Mouse (Mus musculus): ENCODE results near the gene Dpf3.

Dpf3 gene

DNA sequence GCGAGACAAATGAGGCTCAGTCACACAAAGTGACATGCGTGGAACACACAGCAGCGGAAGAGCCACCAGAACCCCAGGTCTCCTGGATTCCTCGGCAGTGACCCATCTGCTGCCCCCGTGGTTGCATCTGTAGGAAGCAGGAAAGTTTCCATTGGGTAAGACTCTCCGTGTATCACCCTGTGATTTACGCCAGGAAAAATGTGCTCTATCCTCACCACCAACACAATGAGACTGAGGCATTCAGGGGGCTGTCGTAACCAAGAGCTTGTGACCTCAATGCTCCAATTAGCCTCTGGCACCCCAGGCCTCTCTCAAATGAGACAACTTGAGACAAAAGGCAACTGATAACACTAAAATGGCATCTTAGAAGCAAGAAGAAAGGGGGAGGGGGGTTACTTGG is 192.5 kb downstream of the Dpf3 start:
- DNase-seq (ENCODE audit: low spot score in 2 of 2), result no peak

DNA sequence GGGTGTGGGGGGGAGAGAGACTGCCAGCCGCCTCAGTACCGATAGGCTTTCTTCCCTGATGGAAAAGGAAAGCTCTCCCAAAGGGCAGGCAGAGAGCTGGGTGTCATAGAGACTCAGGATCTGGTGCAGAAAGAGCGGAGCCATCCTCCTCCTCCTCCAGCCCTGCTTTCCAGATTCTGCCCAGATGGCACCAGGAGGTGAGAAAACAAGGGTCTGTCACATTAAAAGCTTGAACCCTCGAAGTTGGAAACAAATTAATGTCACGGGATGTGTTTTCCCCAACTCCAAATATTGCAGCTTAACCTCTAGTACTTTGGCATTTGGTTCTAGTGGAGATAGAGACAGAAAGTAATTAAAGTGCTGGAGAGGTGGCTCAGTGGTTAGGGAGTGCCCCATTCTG is 195.6 kb downstream of the Dpf3 start:
- DNase-seq (ENCODE audit: low spot score in 2 of 2), result no peak

DNA sequence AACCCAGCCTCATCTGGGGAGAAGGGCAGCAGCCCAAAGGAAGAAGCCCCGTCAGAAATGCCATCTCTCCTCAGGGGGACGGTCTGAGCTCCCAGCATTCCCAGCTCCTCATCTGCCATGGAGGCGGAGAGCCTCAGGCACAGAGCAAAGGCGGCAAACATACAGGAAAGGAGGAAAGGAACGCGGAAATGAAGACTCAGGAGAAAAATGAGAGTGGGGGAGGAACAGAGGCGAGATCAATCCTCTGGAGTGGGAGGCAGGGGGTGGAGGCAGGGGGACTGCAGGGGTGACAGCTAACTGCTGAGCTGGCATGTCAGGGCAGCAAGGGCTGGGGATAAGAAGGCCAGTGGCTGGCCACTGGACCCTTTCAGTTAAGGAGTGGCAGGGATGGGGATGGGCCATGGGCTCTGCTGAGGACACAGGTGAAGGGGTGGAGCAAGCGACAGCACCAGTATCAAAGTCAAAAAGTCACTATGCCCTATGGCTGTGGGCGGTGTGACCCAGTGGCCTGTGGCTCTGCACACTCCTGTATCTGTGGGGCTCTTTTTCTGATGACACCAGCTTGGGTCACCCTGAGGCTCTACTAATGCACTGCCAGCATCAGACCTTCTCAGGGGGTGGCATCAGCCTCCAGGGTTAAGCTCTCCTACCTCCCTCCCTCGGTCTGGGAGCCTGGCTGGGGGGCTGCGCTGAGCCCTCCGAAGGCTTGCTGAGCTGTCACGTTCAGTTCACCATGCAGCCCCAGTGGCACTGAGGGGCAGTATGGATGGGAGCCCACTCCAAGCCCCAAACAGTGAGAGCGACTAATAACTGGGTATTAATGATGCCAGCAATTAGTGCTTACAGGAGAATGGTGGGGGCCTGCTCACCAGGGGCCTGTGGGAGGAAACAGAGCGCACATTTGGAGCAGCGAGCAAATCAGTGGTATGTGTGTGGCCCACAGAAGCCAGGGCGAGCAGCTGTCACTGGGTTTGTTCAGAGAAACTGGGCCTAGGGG is 200.7 kb downstream of the Dpf3 start:
- no peak for DNase-seq (ENCODE audit: low spot score in 2 of 2)

DNA sequence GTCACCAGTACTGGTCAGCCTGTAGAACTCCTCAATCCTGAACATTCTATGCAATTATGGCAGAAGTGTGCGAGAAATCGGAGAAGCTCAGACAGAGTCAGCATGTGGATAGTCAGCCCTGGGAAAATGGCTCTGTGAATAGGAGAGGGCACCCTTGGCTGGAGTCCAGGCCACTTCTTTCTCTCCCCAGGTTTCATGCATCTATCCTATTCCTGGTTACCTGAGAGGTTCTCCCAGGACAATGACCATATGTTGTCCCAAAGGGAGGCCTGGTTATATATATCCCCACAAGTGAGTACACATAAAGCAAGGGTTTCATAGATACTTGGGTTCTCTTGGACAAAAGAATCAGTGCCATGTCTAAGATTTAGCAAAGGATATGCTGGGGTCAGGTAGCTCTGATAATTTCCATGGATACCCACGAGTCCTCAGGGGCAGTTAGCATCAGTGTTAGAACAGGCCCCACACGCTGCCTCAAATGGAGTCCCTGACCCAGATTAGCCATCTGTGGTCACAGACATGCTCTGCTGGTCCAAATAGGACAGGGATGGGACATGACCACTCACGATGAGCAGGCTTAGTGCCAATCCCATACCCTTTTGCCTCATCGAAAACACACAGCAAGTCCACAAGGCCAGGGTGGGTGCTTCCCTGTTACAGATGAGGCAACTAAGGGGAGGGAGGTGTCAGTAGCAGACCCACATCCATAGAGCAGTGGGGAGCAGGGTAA is 203.8 kb downstream of the Dpf3 start:
- DNase-seq (ENCODE audit: low spot score in 2 of 2), result no peak

DNA sequence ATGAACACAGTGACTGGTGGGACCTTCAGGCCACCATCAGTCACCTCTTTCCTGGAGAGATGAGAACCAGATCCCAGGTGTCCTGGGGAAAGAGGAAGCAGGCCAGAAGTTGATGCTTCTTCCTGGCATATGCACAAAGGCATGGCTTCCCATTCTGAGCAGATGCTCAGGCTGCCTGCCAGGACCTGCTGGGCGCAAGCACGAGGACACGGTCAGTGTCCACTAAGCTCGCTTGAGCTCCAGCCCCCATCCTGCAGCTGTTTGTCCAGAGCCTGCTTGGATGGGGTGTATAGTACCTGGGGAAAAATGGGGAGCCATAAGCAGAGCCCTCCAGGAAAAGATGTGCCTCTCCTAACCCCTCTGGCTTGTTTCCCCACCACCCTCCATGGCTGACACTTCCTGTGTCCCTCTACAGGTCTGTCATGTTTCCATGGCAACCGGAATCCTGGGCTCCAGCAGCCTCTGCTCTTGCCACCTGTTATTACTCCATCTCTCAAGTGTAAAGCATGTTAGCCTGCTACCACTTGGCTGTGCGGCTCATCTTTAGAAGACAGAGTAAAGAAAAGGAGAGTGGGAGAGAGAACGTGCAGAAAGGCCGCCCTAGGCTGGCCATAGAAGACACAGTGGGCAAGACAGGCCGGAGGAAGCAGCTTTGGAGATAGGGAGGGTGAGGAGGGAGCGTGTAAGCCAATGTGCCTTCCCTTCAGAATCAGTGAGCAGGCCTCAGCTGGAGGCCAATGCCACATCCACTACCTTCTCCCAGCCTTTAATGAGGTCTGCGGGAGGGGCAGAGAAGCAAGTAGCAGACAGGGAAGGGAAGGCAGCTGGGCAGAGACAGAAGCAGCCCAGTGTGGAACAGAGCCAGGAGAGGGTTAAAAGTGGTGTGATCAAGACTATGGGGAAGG is 209.7 kb downstream of the Dpf3 start:
- DNase-seq (ENCODE audit: low spot score in 2 of 2), result no peak

DNA sequence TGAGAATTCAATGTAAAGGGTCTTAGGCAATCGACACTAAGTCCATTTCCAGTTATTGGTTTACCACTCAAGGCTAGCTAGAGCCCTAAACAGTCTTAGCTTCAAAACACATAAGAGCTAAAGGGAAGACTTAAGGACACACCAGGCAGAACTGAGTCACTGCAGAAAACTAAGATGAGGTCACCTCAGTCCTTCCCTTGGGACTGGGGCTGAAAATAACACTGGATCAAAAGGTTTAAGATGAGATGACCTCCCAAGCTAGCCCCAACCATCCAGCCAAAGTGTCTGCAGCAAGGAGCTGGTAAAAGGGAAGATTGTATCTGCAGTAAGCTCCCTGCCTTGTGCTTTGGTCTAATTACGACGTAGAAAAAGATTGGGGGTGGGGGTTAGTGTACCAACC is 216.3 kb downstream of the Dpf3 start:
- no peak for DNase-seq (ENCODE audit: low spot score in 2 of 2)

DNA sequence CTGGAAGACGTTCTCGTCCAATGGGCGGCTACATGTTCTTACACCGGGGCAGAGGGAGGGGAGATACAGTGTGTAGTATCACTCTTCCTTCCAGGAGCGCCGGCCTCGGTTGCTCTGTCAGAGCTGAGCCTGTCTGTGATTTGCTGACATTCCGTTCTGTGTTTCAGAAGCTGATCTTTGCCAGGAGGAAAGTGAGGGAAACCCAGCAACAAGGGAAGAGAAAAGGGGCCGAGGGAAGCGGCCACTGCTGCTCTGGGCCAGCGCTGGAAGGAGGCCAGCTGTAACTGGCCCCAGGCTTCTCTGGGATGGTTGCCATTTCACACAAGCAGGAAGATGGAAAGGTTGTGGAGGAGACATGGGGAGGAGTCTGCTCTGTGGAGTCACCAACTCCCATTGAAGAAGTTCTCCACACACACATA is 219.0 kb downstream of the Dpf3 start:
- no peak for DNase-seq (ENCODE audit: low spot score in 2 of 2)

DNA sequence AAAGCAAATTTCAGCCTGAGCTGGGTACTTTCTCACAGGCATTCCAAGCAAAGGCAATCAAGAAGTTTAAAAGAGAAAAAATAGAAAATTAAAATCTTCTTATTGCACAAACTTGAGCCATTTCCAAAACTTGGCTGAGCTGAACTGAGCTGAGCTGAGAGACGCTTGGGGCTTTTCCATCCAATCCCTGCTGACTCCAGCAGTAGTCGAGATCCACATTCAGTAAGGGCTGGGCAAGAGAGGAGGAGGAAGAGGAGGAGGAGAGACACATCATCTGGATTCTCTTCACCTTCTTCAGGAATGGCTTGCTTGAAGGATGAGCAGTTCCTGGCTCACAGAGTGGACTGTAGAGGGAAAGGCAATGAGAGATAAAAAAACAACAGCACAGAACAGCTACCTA is 227.0 kb downstream of the Dpf3 start:
- DNase-seq (ENCODE audit: low spot score in 2 of 2), result no peak

DNA sequence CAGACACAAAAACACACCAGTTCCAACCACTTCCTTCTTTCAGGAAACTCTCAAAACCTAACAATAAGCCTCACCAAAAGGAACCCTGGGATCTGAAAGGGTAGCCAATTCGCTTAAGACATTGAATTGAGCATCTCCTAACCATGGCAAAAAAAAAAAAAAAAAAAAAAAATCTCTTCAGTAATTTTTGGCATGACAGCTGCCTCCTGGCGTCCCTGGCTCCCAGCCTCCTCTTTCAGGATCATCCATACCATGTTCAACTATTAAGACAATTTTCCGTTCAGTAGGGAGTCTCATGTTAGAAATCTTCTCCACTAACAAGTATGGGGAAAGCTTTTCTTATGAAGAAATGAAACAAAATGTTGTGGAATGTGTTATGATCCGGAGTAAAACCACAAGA is 233.1 kb downstream of the Dpf3 start:
- DNase-seq (ENCODE audit: low spot score in 2 of 2), result no peak

DNA sequence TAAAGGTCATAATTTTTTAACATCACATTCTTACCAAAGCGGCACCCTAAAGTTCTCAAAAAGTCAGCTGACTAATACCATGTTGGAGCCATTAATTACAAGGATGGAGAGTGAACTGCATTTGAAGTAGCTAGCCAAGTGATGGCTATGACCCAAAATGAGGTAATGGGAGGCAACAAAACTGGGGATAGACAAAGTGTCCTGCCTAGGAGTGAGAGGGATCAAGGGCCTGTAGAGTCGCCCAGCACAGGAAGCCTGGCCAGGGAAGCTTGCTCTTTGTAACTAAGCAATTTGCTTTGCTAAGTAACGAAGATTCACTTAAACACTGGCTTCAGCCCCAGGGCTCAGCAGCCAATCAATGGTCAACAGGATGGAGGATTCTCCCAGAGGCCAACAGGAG is 238.4 kb downstream of the Dpf3 start:
- no peak for DNase-seq (ENCODE audit: low spot score in 2 of 2)

DNA sequence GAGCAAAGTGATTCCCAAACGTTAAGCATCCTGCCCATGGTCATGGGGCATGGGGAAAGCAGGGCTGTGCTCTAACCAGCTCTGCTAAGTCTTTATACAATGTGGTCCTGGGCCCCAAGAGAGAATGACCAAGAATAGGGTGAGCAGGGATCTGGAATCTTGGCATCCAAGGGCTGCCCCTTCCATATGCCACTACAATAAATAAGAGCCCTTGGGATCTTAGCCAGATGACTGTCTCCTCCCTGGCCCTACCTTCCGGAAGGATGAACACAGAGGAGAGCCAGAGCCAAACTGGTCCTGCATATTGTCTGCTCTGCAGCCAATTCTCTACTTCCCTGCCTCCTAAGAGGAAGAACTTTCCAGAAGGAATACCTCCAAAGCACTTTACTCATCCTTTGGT is 238.9 kb downstream of the Dpf3 start:
- no peak for DNase-seq (ENCODE audit: low spot score in 2 of 2)

DNA sequence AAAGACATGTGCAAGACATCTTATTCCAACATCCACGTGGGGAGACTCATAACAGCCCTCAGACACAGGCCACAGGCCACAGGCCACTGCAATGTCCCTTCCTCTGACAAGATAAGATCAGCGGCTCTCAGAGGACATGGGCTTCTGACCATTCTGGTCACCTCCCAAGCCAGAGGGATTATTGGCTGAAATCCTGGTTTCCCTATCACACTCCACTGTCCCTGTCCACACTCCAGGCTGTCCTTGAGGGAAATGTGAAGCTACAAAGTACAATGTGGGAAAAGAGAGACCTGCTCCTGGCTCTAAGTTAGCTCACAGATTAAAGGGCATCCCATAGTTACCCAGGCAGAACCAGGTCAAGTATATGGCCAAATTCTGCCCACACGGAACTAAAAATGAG is 239.8 kb downstream of the Dpf3 start:
- no peak for DNase-seq (ENCODE audit: low spot score in 2 of 2)

DNA sequence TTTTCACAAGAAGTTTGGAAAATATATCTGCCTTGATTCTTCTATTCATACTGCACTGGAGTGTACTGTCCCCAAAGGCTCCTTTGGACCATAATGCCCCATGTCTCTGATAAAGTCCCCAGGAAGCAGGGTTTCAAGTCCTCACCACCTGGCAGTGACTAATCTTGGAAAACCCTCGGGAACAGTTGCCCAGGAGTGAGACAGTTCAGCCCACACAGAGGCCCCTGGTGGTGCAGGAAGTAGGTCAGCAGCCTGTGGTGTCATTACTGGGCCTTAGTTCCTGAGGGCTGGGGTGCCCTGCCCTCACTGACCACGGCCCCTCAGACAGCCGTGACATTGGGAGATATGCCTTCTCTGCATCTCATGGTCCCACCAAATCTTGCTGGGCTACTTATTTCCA is 246.5 kb downstream of the Dpf3 start:
- no peak for DNase-seq (ENCODE audit: low spot score in 2 of 2)

DNA sequence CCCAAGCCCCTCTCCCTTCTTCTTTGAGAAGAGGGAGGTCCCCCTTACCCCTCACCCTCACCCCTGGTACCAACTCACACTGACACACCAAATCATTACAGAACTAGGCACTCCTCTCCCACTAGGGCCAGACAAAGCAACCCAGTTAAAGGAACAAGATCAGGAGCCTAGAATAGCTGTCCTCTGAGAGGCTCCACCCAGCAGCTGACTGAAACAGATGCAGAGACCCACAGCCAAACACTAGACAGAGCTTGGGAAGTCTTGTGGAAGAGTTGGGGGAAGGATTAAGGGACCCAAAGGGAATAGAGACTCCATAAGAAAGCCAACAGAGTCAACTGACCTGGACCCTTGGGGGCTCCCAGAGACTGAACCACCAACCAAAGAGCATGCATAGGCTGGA is 246.9 kb downstream of the Dpf3 start:
- no peak for DNase-seq (ENCODE audit: low spot score in 2 of 2)

DNA sequence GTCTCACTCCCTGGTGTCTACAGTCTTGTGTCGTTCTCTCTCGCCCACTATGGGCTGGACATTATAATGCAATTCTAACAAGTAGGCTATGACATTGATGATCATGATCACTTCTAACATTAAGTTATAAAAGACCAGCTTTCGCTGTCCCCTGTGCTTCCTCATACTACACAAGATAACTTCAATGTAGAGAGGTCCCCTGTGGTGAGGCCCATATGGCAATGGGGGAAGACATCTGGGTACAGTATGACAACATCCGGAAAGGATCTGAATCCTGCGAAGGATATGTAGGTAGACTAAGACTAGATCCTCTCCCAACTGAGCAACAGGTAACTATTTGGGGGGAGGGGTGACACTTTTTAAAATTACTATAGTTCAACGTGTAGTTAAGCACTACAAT is 251.7 kb downstream of the Dpf3 start:
- DNase-seq (ENCODE audit: low spot score in 2 of 2), result no peak

DNA sequence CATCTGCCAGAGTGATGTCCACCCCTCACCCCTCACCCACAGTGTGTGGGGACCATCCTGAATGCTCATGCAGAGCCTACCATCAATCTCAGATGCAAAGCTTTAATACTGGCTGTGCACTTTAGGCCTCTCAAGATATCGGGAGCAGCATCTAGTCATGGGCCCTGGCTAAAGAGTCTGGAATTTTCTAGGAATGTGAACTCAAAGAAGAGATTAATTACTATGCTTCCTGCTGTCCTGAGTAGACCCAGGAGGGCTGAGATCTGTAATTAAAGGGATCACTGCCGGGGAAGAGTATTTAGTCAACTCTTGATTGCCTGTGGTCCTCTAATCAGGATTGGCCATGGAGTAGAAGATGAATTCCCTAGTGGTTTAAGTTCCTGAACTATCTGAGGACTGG is 252.5 kb downstream of the Dpf3 start:
- DNase-seq (ENCODE audit: low spot score in 2 of 2), result no peak

DNA sequence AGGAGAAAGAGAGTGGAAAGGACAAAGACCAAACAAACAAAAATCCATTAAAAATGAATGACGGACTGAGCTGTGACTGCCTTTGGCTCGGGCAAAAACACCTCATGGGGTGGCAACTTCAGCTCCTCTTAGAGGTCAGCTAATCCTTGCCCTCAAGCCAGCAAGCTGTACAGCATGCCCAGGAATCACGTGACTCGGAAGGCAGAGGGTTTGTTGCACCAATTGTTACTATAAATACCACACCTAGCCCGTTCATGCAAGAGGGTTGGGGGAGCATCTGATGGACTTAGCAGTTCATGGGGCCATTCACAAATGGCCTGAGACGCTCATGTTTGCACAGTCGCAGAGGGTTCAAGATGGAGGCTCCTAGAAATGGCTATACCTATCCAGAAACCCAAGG is 253.9 kb downstream of the Dpf3 start:
- no peak for DNase-seq (ENCODE audit: low spot score in 2 of 2)

DNA sequence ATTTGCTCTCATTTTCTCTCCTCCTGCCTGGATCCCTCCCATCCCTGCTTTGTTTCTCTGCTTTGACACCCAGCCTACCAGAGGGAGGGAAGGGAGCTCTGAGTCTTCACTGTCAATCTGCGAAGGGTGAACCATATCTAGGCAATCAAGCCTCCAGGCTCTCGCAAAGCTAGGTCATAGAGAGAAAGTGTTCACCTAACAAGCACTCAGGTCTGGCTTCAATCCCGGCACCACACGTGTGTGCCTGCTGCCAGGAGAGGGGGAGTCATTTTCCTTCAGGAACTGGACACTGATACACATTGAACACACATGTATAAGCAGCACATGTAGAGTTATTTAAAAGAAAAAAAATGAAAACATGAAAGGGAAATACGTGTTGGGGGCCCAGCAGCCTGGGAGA is 254.6 kb downstream of the Dpf3 start:
- DNase-seq (ENCODE audit: low spot score in 2 of 2), result no peak

DNA sequence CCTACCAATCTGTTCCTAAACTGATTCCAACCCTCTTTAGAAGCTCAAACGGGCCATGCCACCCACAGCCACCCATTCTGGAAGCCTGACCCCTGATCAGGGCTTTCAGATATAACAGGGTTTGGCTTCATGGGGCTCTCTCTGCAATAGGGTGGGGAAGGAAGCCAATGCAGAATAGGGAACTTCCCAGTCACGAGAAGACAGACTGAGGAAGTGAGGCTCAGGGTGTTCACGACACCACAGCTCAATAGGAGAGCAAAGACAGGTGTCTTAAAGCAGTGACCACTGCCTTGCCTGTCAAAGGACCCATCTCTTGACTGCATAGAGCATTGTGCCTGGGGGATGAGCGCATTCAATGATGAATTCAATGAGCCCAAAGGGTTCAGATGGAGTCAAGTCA is 256.3 kb downstream of the Dpf3 start:
- no peak for DNase-seq (ENCODE audit: low spot score in 2 of 2)

DNA sequence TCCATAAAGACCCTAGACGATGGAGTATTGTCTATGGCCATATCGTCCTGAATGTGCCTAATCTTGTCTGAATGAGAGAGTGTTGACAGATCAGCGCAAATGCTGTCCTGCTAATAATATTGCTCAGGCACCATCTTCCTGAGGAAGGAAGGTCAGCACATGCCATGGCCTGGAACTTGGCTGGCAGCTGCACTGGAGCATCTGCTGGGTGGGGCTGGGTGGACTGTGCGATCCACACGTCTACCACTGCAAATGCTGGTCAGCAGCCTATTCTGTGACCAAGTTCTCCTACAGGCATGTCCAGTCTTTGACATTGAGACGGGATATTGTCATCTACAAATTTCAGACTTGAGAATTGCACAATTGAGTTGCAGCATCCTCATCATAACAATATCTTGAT is 257.8 kb downstream of the Dpf3 start:
- no peak for DNase-seq (ENCODE audit: low spot score in 2 of 2)

DNA sequence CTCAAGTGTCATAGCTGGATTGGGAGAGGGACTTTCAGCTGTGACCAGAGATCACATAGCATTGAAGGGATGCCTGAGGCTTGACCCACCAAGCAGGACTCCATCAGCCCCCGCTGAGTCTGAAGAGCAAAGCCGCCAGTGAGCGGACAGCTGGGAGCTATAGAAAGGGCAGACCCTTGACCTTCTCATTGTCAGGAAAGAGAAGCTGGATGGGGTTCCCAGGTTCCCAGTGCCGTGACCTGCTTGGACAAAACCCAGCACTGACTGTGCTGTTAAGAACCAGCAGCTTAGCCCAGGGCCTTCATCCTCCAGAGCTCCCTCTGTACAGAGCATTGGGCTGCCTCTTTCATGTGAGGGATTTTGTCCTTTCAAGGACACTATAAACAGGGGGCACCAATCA is 260.5 kb downstream of the Dpf3 start:
- no peak for DNase-seq (ENCODE audit: low spot score in 2 of 2)

DNA sequence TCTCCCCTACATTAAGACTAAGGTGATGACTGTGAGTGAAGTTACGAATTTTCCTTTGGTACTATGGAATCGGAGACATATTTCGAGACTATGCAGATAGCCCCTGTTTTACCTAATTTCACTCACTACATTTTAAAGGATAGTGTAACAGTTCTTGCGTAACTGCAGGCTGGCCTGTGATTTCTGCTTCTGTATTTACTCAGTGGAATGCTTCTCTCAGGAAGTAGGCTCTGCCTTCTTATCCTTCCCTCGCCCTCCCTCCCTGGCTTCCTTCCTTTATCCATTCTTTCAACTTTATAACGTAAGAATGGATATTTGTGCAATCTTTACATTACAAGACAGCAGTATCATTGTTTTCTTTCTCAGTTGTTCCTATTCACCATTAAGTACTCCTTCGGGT is 266.6 kb downstream of the Dpf3 start:
- DNase-seq (ENCODE audit: low spot score in 2 of 2), result no peak
